Mouse (Mus musculus): ENCODE data around the gene Abtb2. TPM values are rescaled to one million over a fixed set of nuclear protein-coding genes. Genes with fewer than 3 reads are reported as not detected.
A peak's percentile ranks its signal among the peaks of the same experiment; 100 is the strongest.

The Abtb2 gene
- polyA plus RNA-seq, 1 experiment, result 4.2 TPM

- no peaks in the 10 kb centered on the region for H3K9me3 ChIP-seq (replicated peaks; ENCODE audit: control insufficient read depth, insufficient read depth, low read length, poor library complexity, severe bottlenecking)
- H3K36me3 ChIP-seq (ENCODE audit: control insufficient read depth, insufficient read depth, low read length, poor library complexity, severe bottlenecking), result peaks cover 29% of the 10 kb centered on the region
- no peaks in the 10 kb centered on the region for H3K4me1 ChIP-seq (ENCODE audit: control insufficient read depth, insufficient read depth, low read length)
- peak overlapping the region; percentile 69 for H3K9ac ChIP-seq (ENCODE audit: low read depth, poor library complexity, severe bottlenecking)
- peak overlapping the region; percentile 89 for H3K4me3 ChIP-seq (ENCODE audit: low read depth, low read length)
- H3K27me3 ChIP-seq (ENCODE audit: control insufficient read depth, insufficient read depth, low read length, poor library complexity, severe bottlenecking), result no peaks in the 10 kb centered on the region
- H3K27ac ChIP-seq (ENCODE audit: insufficient read depth, low read length), result peak overlapping the region; percentile 6
- TF ChIP-seq CTCF (IDR thresholded peaks at IDR 0.05; ENCODE audit: low read depth, low read length) (no peak), POLR2A (IDR thresholded peaks at IDR 0.05; ENCODE audit: insufficient read depth, low read length) (no peak)
Measured at GRCm38 (mm10) chr2:103760421-103760820, 194.3 kb downstream of the Abtb2 start.

GRCm38 (mm10) chr2:103760906-103761716, 195.0 kb downstream of the Abtb2 start, which contains the start of gene Nat10:
TSS of gene Nat10 (minus strand) at chr2:103761270.
- H3K4me3 ChIP-seq (ENCODE audit: low read depth, low read length), result peak within 1 kb of the TSS; percentile 89
- H3K4me1 ChIP-seq (ENCODE audit: control insufficient read depth, insufficient read depth, low read length), result no peaks in the 10 kb centered on the region
- peak within 1 kb of the TSS; percentile 36 for H3K27ac ChIP-seq (ENCODE audit: insufficient read depth, low read length)
- TF ChIP-seq EP300 (IDR thresholded peaks at IDR 0.05; ENCODE audit: insufficient read depth, low read depth, low read length) (peak; percentile 55; the same call in 1 of the 2 replicates), POLR2A (IDR thresholded peaks at IDR 0.05; ENCODE audit: insufficient read depth, low read length) (peak; percentile 37), CTCF (IDR thresholded peaks at IDR 0.05; ENCODE audit: low read depth, low read length) (no peak)
- H3K27me3 ChIP-seq (ENCODE audit: control insufficient read depth, insufficient read depth, low read length, poor library complexity, severe bottlenecking), result no peaks in the 10 kb centered on the region
- no peaks in the 10 kb centered on the region for H3K9me3 ChIP-seq (replicated peaks; ENCODE audit: control insufficient read depth, insufficient read depth, low read length, poor library complexity, severe bottlenecking)
- H3K9ac ChIP-seq (ENCODE audit: low read depth, poor library complexity, severe bottlenecking), result peak within 1 kb of the TSS; percentile 69
- peaks cover 27% of the 10 kb centered on the region for H3K36me3 ChIP-seq (ENCODE audit: control insufficient read depth, insufficient read depth, low read length, poor library complexity, severe bottlenecking)

GRCm38 (mm10) chr2:103761993-103762392, 195.9 kb downstream of the Abtb2 start:
- Histone ChIP-seq H3K27ac (ENCODE audit: insufficient read depth, low read length) (no peak overlapping the region), H3K4me3 (ENCODE audit: low read depth, low read length) (no peak overlapping the region), H3K4me1 (ENCODE audit: control insufficient read depth, insufficient read depth, low read length) (no peaks in the 10 kb centered on the region), H3K36me3 (ENCODE audit: control insufficient read depth, insufficient read depth, low read length, poor library complexity, severe bottlenecking) (peaks cover 28% of the 10 kb centered on the region), H3K9me3 (replicated peaks; ENCODE audit: control insufficient read depth, insufficient read depth, low read length, poor library complexity, severe bottlenecking) (no peaks in the 10 kb centered on the region), H3K9ac (ENCODE audit: low read depth, poor library complexity, severe bottlenecking) (no peak overlapping the region), H3K27me3 (ENCODE audit: control insufficient read depth, insufficient read depth, low read length, poor library complexity, severe bottlenecking) (no peaks in the 10 kb centered on the region)
- TF ChIP-seq POLR2A (IDR thresholded peaks at IDR 0.05; ENCODE audit: insufficient read depth, low read length) (no peak), CTCF (IDR thresholded peaks at IDR 0.05; ENCODE audit: low read depth, low read length) (no peak), EP300 (IDR thresholded peaks at IDR 0.05; ENCODE audit: insufficient read depth, low read depth, low read length) (no peak)

GRCm38 (mm10) chr2:103762492-103762891, 196.4 kb downstream of the Abtb2 start:
- Histone ChIP-seq H3K27me3 (ENCODE audit: control insufficient read depth, insufficient read depth, low read length, poor library complexity, severe bottlenecking) (no peaks in the 10 kb centered on the region), H3K9me3 (replicated peaks; ENCODE audit: control insufficient read depth, insufficient read depth, low read length, poor library complexity, severe bottlenecking) (no peaks in the 10 kb centered on the region), H3K4me1 (ENCODE audit: control insufficient read depth, insufficient read depth, low read length) (no peaks in the 10 kb centered on the region), H3K9ac (ENCODE audit: low read depth, poor library complexity, severe bottlenecking) (no peak overlapping the region), H3K36me3 (ENCODE audit: control insufficient read depth, insufficient read depth, low read length, poor library complexity, severe bottlenecking) (peaks cover 29% of the 10 kb centered on the region), H3K27ac (ENCODE audit: insufficient read depth, low read length) (no peak overlapping the region), H3K4me3 (ENCODE audit: low read depth, low read length) (no peak overlapping the region)
- TF ChIP-seq EP300 (IDR thresholded peaks at IDR 0.05; ENCODE audit: insufficient read depth, low read depth, low read length) (no peak), CTCF (IDR thresholded peaks at IDR 0.05; ENCODE audit: low read depth, low read length) (no peak), POLR2A (IDR thresholded peaks at IDR 0.05; ENCODE audit: insufficient read depth, low read length) (no peak)

Other genes with a start within 250 kb of the Abtb2 start
- 0.27 TPM in 1 of 2 replicates, not detected in the other for gene Elf5, start 154.6 kb upstream of the Abtb2 start, polyA plus RNA-seq (2011; ENCODE audit: insufficient read depth, insufficient read length, low read depth, missing spikeins)
- 103 and 105 TPM in 2 replicates for gene Cat, start 81.2 kb upstream of the Abtb2 start, polyA plus RNA-seq (2011; ENCODE audit: insufficient read depth, insufficient read length, low read depth, missing spikeins)
- 89.5 and 90.9 TPM in 2 replicates for gene Nat10, start 195.0 kb downstream of the Abtb2 start, polyA plus RNA-seq (2011; ENCODE audit: insufficient read depth, insufficient read length, low read depth, missing spikeins)
- gene Caprin1, start 231.3 kb downstream of the Abtb2 start, polyA plus RNA-seq (2011; ENCODE audit: insufficient read depth, insufficient read length, low read depth, missing spikeins), result 536 and 550 TPM in 2 replicates